Mouse (Mus musculus): Measurements from ENCODE around the gene Lrrc8b.

DNA sequence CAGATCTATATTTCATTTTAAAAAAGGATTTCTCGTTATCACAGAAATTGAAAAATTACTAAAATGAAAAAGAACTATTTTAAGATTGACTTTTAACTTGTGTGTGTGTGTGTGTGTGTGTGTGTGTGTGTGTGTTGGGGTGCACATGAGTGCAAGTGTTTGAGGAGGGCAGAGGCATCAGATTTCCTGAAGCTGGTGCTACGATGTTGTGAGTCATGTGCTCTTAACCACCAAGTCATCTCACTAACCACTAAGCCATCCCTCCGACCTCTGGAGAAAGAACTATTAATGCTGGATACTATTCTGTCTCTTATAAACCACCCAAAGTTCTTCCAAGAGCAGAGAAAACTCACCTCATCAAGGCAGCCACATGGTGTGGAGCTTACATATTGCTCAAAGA lies 2.9 kb upstream of the Lrrc8b start:
- no peak for TF ChIP-seq CTCF (conservative IDR thresholded peaks at IDR 0.05; ENCODE audit: insufficient read depth, insufficient read length, low read depth, low read length)
- TF ChIP-seq POLR2A (IDR thresholded peaks at IDR 0.05; ENCODE audit: low read depth, low read length) = no peak

Measured in kidney, adult 2 months (tissue).